Mouse (Mus musculus) spleen, adult 2 months (tissue): ENCODE results near the gene Sfmbt1.

Experiments used
- CTCF ChIP-seq: fragments of 200-500 bp; IDR thresholded peaks from 2 replicates; pipeline ENCODE4 v1.5.1; 2011; ENCODE audit warnings: mild to moderate bottlenecking, inconsistent platforms; ENCODE audit not compliant: insufficient read depth, insufficient read length, insufficient replicate concordance; ENCODE audit errors: extremely low read depth
- POLR2A ChIP-seq: fragments of 200-500 bp; IDR thresholded peaks from 2 replicates; pipeline ENCODE4 v1.6.1; 2011; ENCODE audit warnings: low read depth, low read length, inconsistent platforms

GRCm38 (mm10) chr14:30857990-30858389 lies 143.3 kb downstream of the Sfmbt1 start:
- TF ChIP-seq CTCF (no peak), POLR2A (no peak)
